Mouse (Mus musculus) myocyte (in vitro differentiated cells): ENCODE results near the gene Ssbp3. TPM values are rescaled to one million over a fixed set of nuclear protein-coding genes. Genes with fewer than 3 reads are reported as not detected.

Experiments used
- H3K27me3 ChIP-seq: one replicate; pipeline ENCODE4 v1.6.1; 2011; ENCODE audit not compliant: control insufficient read depth, insufficient read depth, insufficient read length
- H3K36me3 ChIP-seq: one replicate; pipeline ENCODE4 v1.6.1; 2011; ENCODE audit not compliant: control insufficient read depth, insufficient read depth
- H3K4me2 ChIP-seq: one replicate; pipeline ENCODE4 v1.6.1; 2011; ENCODE audit warnings: low read depth, control low read depth
- H3K4me3 ChIP-seq: one replicate; pipeline ENCODE4 v1.5.1; 2011; ENCODE audit warnings: mild to moderate bottlenecking, control low read depth, moderate library complexity
- H3K79me2 ChIP-seq: one replicate; pipeline ENCODE4 v1.6.1; 2011; ENCODE audit not compliant: control insufficient read depth, insufficient read depth
- H3ac ChIP-seq: one replicate; pipeline ENCODE4 v1.6.1; 2011; ENCODE audit not compliant: control insufficient read depth, insufficient read length
- CEBPB ChIP-seq: IDR thresholded peaks from 2 replicates; pipeline ENCODE4 v1.6.1; 2011; ENCODE audit warnings: mild to moderate bottlenecking, moderate library complexity; ENCODE audit not compliant: poor library complexity, insufficient read depth, severe bottlenecking
- E2F4 ChIP-seq: IDR thresholded peaks from one replicate; pipeline ENCODE4 v1.6.1; 2011; ENCODE audit warnings: mild to moderate bottlenecking, control low read depth, moderate library complexity; ENCODE audit not compliant: insufficient read depth
- MAX ChIP-seq: IDR thresholded peaks from one replicate; pipeline ENCODE4 v1.6.1; 2011; ENCODE audit warnings: low read depth, mild to moderate bottlenecking, control low read depth
- MYOD1 ChIP-seq, 3 experiments: IDR thresholded peaks; one replicate each; pipeline ENCODE4 v1.6.1; 2011; ENCODE audit warnings: control low read depth in 2 of 3, low read depth in 2 of 3, mild to moderate bottlenecking in 2 of 3, moderate library complexity in 1 of 3; ENCODE audit not compliant: insufficient read length in 2 of 3, control insufficient read depth in 1 of 3
- MYOG ChIP-seq, 3 experiments: IDR thresholded peaks; one replicate each; pipeline ENCODE4 v1.6.1; 2011; ENCODE audit warnings: control low read depth in 2 of 3, low read depth in 2 of 3, mild to moderate bottlenecking in 2 of 3; ENCODE audit not compliant: insufficient read length in 2 of 3, control insufficient read depth in 1 of 3, insufficient read depth in 1 of 3
- POLR2A ChIP-seq: IDR thresholded peaks from one replicate; pipeline ENCODE4 v1.6.1; 2011; ENCODE audit warnings: low read depth, mild to moderate bottlenecking, control low read depth, moderate library complexity; ENCODE audit not compliant: insufficient read length
- POLR2AphosphoS2 ChIP-seq: IDR thresholded peaks from one replicate; pipeline ENCODE4 v1.6.1; 2011; ENCODE audit warnings: low read depth, control low read depth; ENCODE audit not compliant: insufficient read length
- REST ChIP-seq: IDR thresholded peaks from one replicate; pipeline ENCODE4 v1.6.1; 2011; ENCODE audit warnings: mild to moderate bottlenecking, control low read depth, moderate library complexity; ENCODE audit not compliant: insufficient read depth, insufficient read length
- SRF ChIP-seq: IDR thresholded peaks from one replicate; pipeline ENCODE4 v1.6.1; 2011; ENCODE audit warnings: low read depth; ENCODE audit not compliant: control insufficient read depth, insufficient read length
- TCF12 ChIP-seq: IDR thresholded peaks from one replicate; pipeline ENCODE4 v1.6.1; 2011; ENCODE audit warnings: mild to moderate bottlenecking, control low read depth; ENCODE audit not compliant: poor library complexity, insufficient read depth, severe bottlenecking
- TCF3 ChIP-seq: IDR thresholded peaks from one replicate; pipeline ENCODE4 v1.6.1; 2011; ENCODE audit warnings: low read depth, control low read depth; ENCODE audit not compliant: insufficient read length
- USF1 ChIP-seq: IDR thresholded peaks from one replicate; pipeline ENCODE4 v1.6.1; 2011; ENCODE audit warnings: low read depth, mild to moderate bottlenecking, control low read depth, moderate library complexity
- polyA plus RNA-seq: library from polyadenylated mRNA; unstranded; fragments of >200 nt; fragmentation: generic; extraction: Trizol; gene quantifications from one replicate; pipeline ENCODE4 v1.2.1, GENCODE M21; 2012; ENCODE audit warnings: missing spikeins

The Ssbp3 gene
- polyA plus RNA-seq, 1 experiment, result 59.4 TPM

- no peaks in the 10 kb centered on the region for H3K27me3 ChIP-seq
- peaks cover 67% of the 10 kb centered on the region for H3K79me2 ChIP-seq
- H3K4me3 ChIP-seq, result no peak overlapping the region
- no peak for TF ChIP-seq E2F4
- no peak for TF ChIP-seq SRF
- TF ChIP-seq MAX, result no peak
- no peak for TF ChIP-seq CEBPB
- TF ChIP-seq POLR2AphosphoS2, result no peak
- no peak for TF ChIP-seq TCF3
- no peak for TF ChIP-seq REST
- TF ChIP-seq MYOD1 (IDR thresholded peaks at IDR 0.05; ENCODE audit: control insufficient read depth in 1 of 3, insufficient read length in 2 of 3, low read depth in 2 of 3), result no peak
- no peak for TF ChIP-seq MYOG (IDR thresholded peaks at IDR 0.05; ENCODE audit: control insufficient read depth in 1 of 3, insufficient read depth in 1 of 3, insufficient read length in 2 of 3, low read depth in 2 of 3)
- no peak for TF ChIP-seq TCF12
- TF ChIP-seq USF1, result no peak
- H3ac ChIP-seq, result no peak overlapping the region
- no peaks in the 10 kb centered on the region for H3K36me3 ChIP-seq
- H3K4me2 ChIP-seq, result no peak overlapping the region
These were observed 91.5 kb downstream of the Ssbp3 start for GRCm38 (mm10) chr4:107001916-107002488.

GRCm38 (mm10) chr4:107002517-107003165 is 92.1 kb downstream of the Ssbp3 start:
- no peak overlapping the region for H3K4me2 ChIP-seq
- H3K79me2 ChIP-seq, result peaks cover 67% of the 10 kb centered on the region
- H3K36me3 ChIP-seq, result no peaks in the 10 kb centered on the region
- H3K4me3 ChIP-seq, result no peak overlapping the region
- TF ChIP-seq E2F4, result no peak
- TF ChIP-seq POLR2A, result no peak
- TF ChIP-seq TCF3, result no peak
- TF ChIP-seq CEBPB, result no peak
- TF ChIP-seq TCF12, result no peak
- TF ChIP-seq SRF, result no peak
- TF ChIP-seq REST, result no peak
- TF ChIP-seq POLR2AphosphoS2, result no peak
- no peak for TF ChIP-seq USF1
- no peak for TF ChIP-seq MAX
- no peak for TF ChIP-seq MYOG (IDR thresholded peaks at IDR 0.05; ENCODE audit: control insufficient read depth in 1 of 3, insufficient read depth in 1 of 3, insufficient read length in 2 of 3, low read depth in 2 of 3)
- TF ChIP-seq MYOD1 (IDR thresholded peaks at IDR 0.05; ENCODE audit: control insufficient read depth in 1 of 3, insufficient read length in 2 of 3, low read depth in 2 of 3), result no peak
- H3K27me3 ChIP-seq, result no peaks in the 10 kb centered on the region
- H3ac ChIP-seq, result no peak overlapping the region

GRCm38 (mm10) chr4:107003199-107003598 is 92.7 kb downstream of the Ssbp3 start:
- no peaks in the 10 kb centered on the region for H3K27me3 ChIP-seq
- no peak overlapping the region for H3K4me3 ChIP-seq
- no peak overlapping the region for H3ac ChIP-seq
- no peaks in the 10 kb centered on the region for H3K36me3 ChIP-seq
- TF ChIP-seq TCF3 (no peak), POLR2AphosphoS2 (no peak), E2F4 (no peak), MAX (no peak), POLR2A (no peak), USF1 (no peak), REST (no peak), MYOD1 (IDR thresholded peaks at IDR 0.05; ENCODE audit: control insufficient read depth in 1 of 3, insufficient read length in 2 of 3, low read depth in 2 of 3) (no peak), MYOG (IDR thresholded peaks at IDR 0.05; ENCODE audit: control insufficient read depth in 1 of 3, insufficient read depth in 1 of 3, insufficient read length in 2 of 3, low read depth in 2 of 3) (no peak), SRF (no peak), TCF12 (no peak), CEBPB (no peak)
- H3K79me2 ChIP-seq, result peaks cover 67% of the 10 kb centered on the region
- H3K4me2 ChIP-seq, result no peak overlapping the region

GRCm38 (mm10) chr4:107003786-107004185 is 93.3 kb downstream of the Ssbp3 start:
- Histone ChIP-seq H3K4me3 (no peak overlapping the region), H3K4me2 (no peak overlapping the region), H3K36me3 (no peaks in the 10 kb centered on the region), H3ac (no peak overlapping the region), H3K79me2 (peaks cover 64% of the 10 kb centered on the region), H3K27me3 (no peaks in the 10 kb centered on the region)
- no peak for TF ChIP-seq POLR2AphosphoS2
- TF ChIP-seq MYOG (IDR thresholded peaks at IDR 0.05; ENCODE audit: control insufficient read depth in 1 of 3, insufficient read depth in 1 of 3, insufficient read length in 2 of 3, low read depth in 2 of 3), result peak in 2 of 3 experiments; percentile 46 to 53
- TF ChIP-seq USF1, result no peak
- no peak for TF ChIP-seq TCF3
- TF ChIP-seq E2F4, result no peak
- no peak for TF ChIP-seq REST
- TF ChIP-seq SRF, result no peak
- no peak for TF ChIP-seq CEBPB
- no peak for TF ChIP-seq POLR2A
- TF ChIP-seq TCF12, result no peak
- no peak for TF ChIP-seq MAX
- peak in 2 of 3 experiments; percentile 36 to 65 for TF ChIP-seq MYOD1 (IDR thresholded peaks at IDR 0.05; ENCODE audit: control insufficient read depth in 1 of 3, insufficient read length in 2 of 3, low read depth in 2 of 3)
